Mouse (Mus musculus): Measurements from ENCODE around the gene Lax1. TPM values are rescaled to one million over a fixed set of nuclear protein-coding genes. Genes with fewer than 3 reads are reported as not detected.
"Not testable (repeated sequence)": the region's sequence is repeated elsewhere in the genome, so short reads cannot be mapped to it uniquely, and the experiment has no call there.

The Lax1 gene
- total RNA-seq, 2 experiments from 2014 or later, result 0.29 TPM; not detected in 1

GRCm38 (mm10) chr1:133691046-133691445, 1.1 kb upstream of the Lax1 start:
- no peak for DNase-seq (ENCODE audit: low spot score in 2 of 2)

GRCm38 (mm10) chr1:133688301-133688700, 1.6 kb downstream of the Lax1 start:
- no peak for DNase-seq (ENCODE audit: low spot score in 2 of 2)

- DNase-seq (ENCODE audit: low spot score in 2 of 2), result peak in 1 of 2 experiments; percentile 16
Measured at GRCm38 (mm10) chr1:133685749-133686519, 4.0 kb downstream of the Lax1 start.

- DNase-seq (ENCODE audit: low spot score in 2 of 2), result no peak
Measured at GRCm38 (mm10) chr1:133671801-133672200, 18.1 kb downstream of the Lax1 start.

- no peak for DNase-seq (ENCODE audit: low spot score in 2 of 2)
Measured at GRCm38 (mm10) chr1:133671266-133671665, 18.6 kb downstream of the Lax1 start.

GRCm38 (mm10) chr1:133670776-133671175, 19.1 kb downstream of the Lax1 start:
- DNase-seq (ENCODE audit: low spot score in 2 of 2), result no peak

- no peak for DNase-seq (ENCODE audit: low spot score in 2 of 2)
Measured at GRCm38 (mm10) chr1:133670190-133670589, 19.7 kb downstream of the Lax1 start.

GRCm38 (mm10) chr1:133668618-133669017, 21.3 kb downstream of the Lax1 start:
- DNase-seq (ENCODE audit: low spot score in 2 of 2), result no peak

- DNase-seq (ENCODE audit: low spot score in 2 of 2), result no peak
Measured at GRCm38 (mm10) chr1:133667721-133668120, 22.2 kb downstream of the Lax1 start.

- DNase-seq (ENCODE audit: low spot score in 2 of 2), result not testable (repeated sequence)
Measured at GRCm38 (mm10) chr1:133665713-133666112, 24.2 kb downstream of the Lax1 start.

- DNase-seq (ENCODE audit: low spot score in 2 of 2), result no peak
Measured at GRCm38 (mm10) chr1:133664203-133664970, 25.5 kb downstream of the Lax1 start.

GRCm38 (mm10) chr1:133663427-133663826, 26.5 kb downstream of the Lax1 start:
- DNase-seq (ENCODE audit: low spot score in 2 of 2), result no peak

- no peak for DNase-seq (ENCODE audit: low spot score in 2 of 2)
Measured at GRCm38 (mm10) chr1:133662941-133663340, 27.0 kb downstream of the Lax1 start.

GRCm38 (mm10) chr1:133661203-133661933, 28.5 kb downstream of the Lax1 start, which contains the start of gene Gm38394:
Gene Gm38394 (minus strand): TSS chr1:133661318.
- peak; percentile 88 to 91 for DNase-seq (ENCODE audit: low spot score in 2 of 2)

GRCm38 (mm10) chr1:133660466-133661202, 29.3 kb downstream of the Lax1 start, which contains the start of gene Zbed6:
Gene Zbed6 (minus strand): TSS chr1:133660885.
- DNase-seq (ENCODE audit: low spot score in 2 of 2), result peak; percentile 80 to 81

- DNase-seq (ENCODE audit: low spot score in 2 of 2), result no peak
Measured at GRCm38 (mm10) chr1:133658878-133659277, 31.0 kb downstream of the Lax1 start.

GRCm38 (mm10) chr1:133656811-133657210, 33.1 kb downstream of the Lax1 start:
- no peak for DNase-seq (ENCODE audit: low spot score in 2 of 2)

GRCm38 (mm10) chr1:133653033-133653432, 36.9 kb downstream of the Lax1 start:
- no peak for DNase-seq (ENCODE audit: low spot score in 2 of 2)

- DNase-seq (ENCODE audit: low spot score in 2 of 2), result no peak
Measured at GRCm38 (mm10) chr1:133650288-133651055, 39.4 kb downstream of the Lax1 start.

- no peak for DNase-seq (ENCODE audit: low spot score in 2 of 2)
Measured at GRCm38 (mm10) chr1:133645652-133646051, 44.3 kb downstream of the Lax1 start.
